Mouse (Mus musculus) mesoderm, embryonic 11.5 days (tissue): ENCODE measurements around the gene Gm9008.
"Not testable (repeated sequence)": the region's sequence is repeated elsewhere in the genome, so short reads cannot be mapped to it uniquely, and the experiment has no call there.

Source experiments
- DNase-seq: peaks from one replicate; pipeline ENCODE4 v3.0.0-alpha.2; 2012; ENCODE audit warnings: low read depth, low spot score

Gm9008 gene

GRCm38 (mm10) chr6:76497054-76497835 lies at the start of gene Gm9008:
Gene Gm9008, minus strand, starts transcription at chr6:76497784.
- DNase-seq, result not testable (repeated sequence)

- DNase-seq, result no peak
Observed at GRCm38 (mm10) chr6:76521975-76522641, 24.5 kb upstream of the Gm9008 start.

GRCm38 (mm10) chr6:76510200-76510599 lies 12.6 kb upstream of the Gm9008 start:
- no peak for DNase-seq

- DNase-seq, result not testable (repeated sequence)
Observed at GRCm38 (mm10) chr6:76496335-76496734, 1.2 kb downstream of the Gm9008 start.

- no peak for DNase-seq
Observed at GRCm38 (mm10) chr6:76468194-76468593, 29.4 kb downstream of the Gm9008 start.
